Mouse (Mus musculus): ENCODE data around the gene Ahdc1.
"Not testable (repeated sequence)": the region's sequence is repeated elsewhere in the genome, so short reads cannot be mapped to it uniquely, and the experiment has no call there.

- TF ChIP-seq POLR2A (IDR thresholded peaks at IDR 0.05; ENCODE audit: low read depth, low read length); CTCF (IDR thresholded peaks at IDR 0.05; ENCODE audit: extremely low read depth, insufficient read length, insufficient replicate concordance, low read depth, low read length): not testable (repeated sequence)
These were observed 5.1 kb upstream of the Ahdc1 start for GRCm38 (mm10) chr4:133005885-133006451.
